Mouse (Mus musculus): Measurements from ENCODE around the gene Pitpnm2.

- TF ChIP-seq E2F4 (IDR thresholded peaks at IDR 0.05; ENCODE audit: insufficient read depth) (no peak), MYOG (IDR thresholded peaks at IDR 0.05; ENCODE audit: control insufficient read depth in 1 of 3, insufficient read depth in 1 of 3, insufficient read length in 2 of 3, low read depth in 2 of 3) (no peak), POLR2A (IDR thresholded peaks at IDR 0.05; ENCODE audit: insufficient read length, low read depth) (no peak), USF1 (IDR thresholded peaks at IDR 0.05; ENCODE audit: low read depth) (no peak), TCF12 (IDR thresholded peaks at IDR 0.05; ENCODE audit: insufficient read depth, poor library complexity, severe bottlenecking) (no peak), POLR2AphosphoS2 (IDR thresholded peaks at IDR 0.05; ENCODE audit: insufficient read length, low read depth) (no peak), CEBPB (IDR thresholded peaks at IDR 0.05; ENCODE audit: insufficient read depth, poor library complexity, severe bottlenecking) (no peak), MAX (IDR thresholded peaks at IDR 0.05; ENCODE audit: low read depth) (no peak)
Observed at GRCm38 (mm10) chr5:124243236-124243901, 6.2 kb downstream of the Pitpnm2 start.
